11 mouse cellular contexts compared by ENCODE assay signal in genomic region chr11:78151161-78151560, GRCm38 (mm10). TPM values are rescaled to one million over a fixed set of nuclear protein-coding genes. Genes with fewer than 3 reads are reported as not detected.
DNase-seq lines count a peak whose midpoint lies in the region; ATAC-seq and TF ChIP-seq lines count a peak whose summit lies in the region.
"Had no signal": no experiment of that assay in that cellular context is flagged by ENCODE, and none has a peak within 500 bp of the region (broad histone marks: within the 10 kb centered on the region; RNA-seq: fewer than 3 reads in every experiment).

No protein-coding gene starts in this region.

- peaks cover 17% of the 10 kb centered on the region for H3K4me1 ChIP-seq in forebrain, embryonic 14.5 days (ENCODE audit: control insufficient read depth, insufficient read depth, low read length)
- H3K4me1 ChIP-seq in forebrain, embryonic 12.5 days: peaks cover 5% of the 10 kb centered on the region; the same call in 1 of the 2 replicates
- H3K4me1 ChIP-seq in spleen, adult 2 months (ENCODE audit: control insufficient read depth, insufficient read depth, insufficient read length): no peaks in the 10 kb centered on the region
- peaks cover 5% of the 10 kb centered on the region; the same call in 1 of the 2 replicates for H3K4me1 ChIP-seq in stomach, postnatal 0 days (replicated peaks; ENCODE audit: control insufficient read depth, insufficient read depth)

- no peak overlapping the region for H3K27ac ChIP-seq in forebrain, embryonic 14.5 days (ENCODE audit: low read depth, low read length)
- H3K27ac ChIP-seq in forebrain, embryonic 12.5 days: no peak overlapping the region
- no peak overlapping the region for H3K27ac ChIP-seq in spleen, adult 2 months (ENCODE audit: insufficient read depth, low read length)
- H3K27ac ChIP-seq in stomach, postnatal 0 days (replicated peaks): no peak overlapping the region
- H3K27ac ChIP-seq: neural tube, embryonic 12.5 days had no signal

- DNase-seq in forebrain, embryonic 14.5 days (ENCODE audit: low spot score): peak; percentile 37
- no peak for DNase-seq in spleen, adult 2 months (ENCODE audit: low read depth in 1 of 2, low spot score in 2 of 2)
- DNase-seq in spleen, postnatal 36 days (ENCODE audit: low spot score in 2 of 2): no peak
- peak; percentile 52 for DNase-seq in forelimb bud, embryonic 11.5 days (ENCODE audit: low read depth, low spot score)
- DNase-seq in stomach, postnatal 0 days (ENCODE audit: low spot score): no peak
- DNase-seq in yolk sac, embryonic 10.5 days (ENCODE audit: low spot score): no peak
- DNase-seq in frontal cortex, postnatal 25 days (ENCODE audit: low spot score in 2 of 2): no peak
- DNase-seq: kidney, postnatal 14 days had no signal

- no peak for TF ChIP-seq EP300 in stomach, postnatal 0 days (optimal IDR thresholded peaks at IDR 0.05)

- no peak for ATAC-seq in forebrain, embryonic 14.5 days
- no peak for ATAC-seq in forebrain, embryonic 12.5 days (ENCODE audit: low FRiP score)
- no peak for ATAC-seq in stomach, postnatal 0 days (ENCODE audit: low FRiP score, low TSS enrichment)
- ATAC-seq: forebrain, embryonic 16.5 days had no signal

- TF ChIP-seq CTCF in spleen, adult 2 months (IDR thresholded peaks at IDR 0.05; ENCODE audit: extremely low read depth, insufficient read depth, insufficient read length, insufficient replicate concordance): 0 out of 2 replicates have a peak, but pooled peaks have one; percentile 6
- peak; percentile 71 for TF ChIP-seq CTCF in stomach, postnatal 0 days (IDR thresholded peaks at IDR 0.05; ENCODE audit: low read depth)

- no peak overlapping the region for H3K9ac ChIP-seq in forebrain, embryonic 14.5 days (ENCODE audit: low read length)
- no peak overlapping the region for H3K9ac ChIP-seq in forebrain, embryonic 12.5 days
- H3K9ac ChIP-seq in stomach, postnatal 0 days (ENCODE audit: low read length): no peak overlapping the region
- H3K9ac ChIP-seq: neural tube, embryonic 12.5 days had no signal

- TF ChIP-seq POLR2A in spleen, adult 2 months (IDR thresholded peaks at IDR 0.05; ENCODE audit: low read depth, low read length): no peak

- H3K4me2 ChIP-seq in forebrain, embryonic 14.5 days (ENCODE audit: low read length): no peak overlapping the region
- no peak overlapping the region for H3K4me2 ChIP-seq in forebrain, embryonic 12.5 days
- no peak overlapping the region for H3K4me2 ChIP-seq in stomach, postnatal 0 days (replicated peaks; ENCODE audit: low read depth)
- H3K4me2 ChIP-seq: neural tube, embryonic 12.5 days had no signal

- H3K27me3 ChIP-seq in forebrain, embryonic 14.5 days (replicated peaks; ENCODE audit: control insufficient read depth, insufficient read depth, low read length): no peaks in the 10 kb centered on the region
- H3K27me3 ChIP-seq in forebrain, embryonic 12.5 days: no peaks in the 10 kb centered on the region
- no peaks in the 10 kb centered on the region for H3K27me3 ChIP-seq in spleen, adult 2 months (ENCODE audit: control insufficient read depth, insufficient read depth, low read length)
- H3K27me3 ChIP-seq in stomach, postnatal 0 days (ENCODE audit: control insufficient read depth, insufficient read depth, low read length): no peaks in the 10 kb centered on the region
- H3K27me3 ChIP-seq: neural tube, embryonic 12.5 days had no signal

- no peak overlapping the region for H3K4me3 ChIP-seq in forebrain, embryonic 14.5 days (ENCODE audit: low read depth, low read length)
- H3K4me3 ChIP-seq in forebrain, embryonic 12.5 days (replicated peaks): no peak overlapping the region
- no peak overlapping the region for H3K4me3 ChIP-seq in spleen, adult 2 months (ENCODE audit: extremely low read depth, insufficient read depth, insufficient read length)
- H3K4me3 ChIP-seq in stomach, postnatal 0 days (ENCODE audit: low read depth, low read length): no peak overlapping the region
- H3K4me3 ChIP-seq: neural tube, embryonic 12.5 days had no signal

- peaks cover 81% of the 10 kb centered on the region for H3K36me3 ChIP-seq in forebrain, embryonic 14.5 days (ENCODE audit: control insufficient read depth, insufficient read depth, low read length)
- H3K36me3 ChIP-seq in forebrain, embryonic 12.5 days (replicated peaks): peaks cover 89% of the 10 kb centered on the region
- H3K36me3 ChIP-seq in spleen, adult 2 months (ENCODE audit: control insufficient read depth, insufficient read depth, low read length): peaks cover 10% of the 10 kb centered on the region
- H3K36me3 ChIP-seq in stomach, postnatal 0 days (ENCODE audit: control insufficient read depth, insufficient read depth, low read length): 0 out of 2 replicates have a peak, but pooled peaks cover 9% of the 10 kb centered on the region

- WGBS in forebrain, embryonic 14.5 days: 24% methylated on average over 1 of the region's 1 CpGs
- 35% methylated on average over 1 of the region's 1 CpGs for WGBS in forebrain, embryonic 12.5 days
- WGBS in spleen, adult 2 months: 61% methylated on average over 1 of the region's 1 CpGs
- 43% methylated on average over 1 of the region's 1 CpGs for WGBS in stomach, postnatal 0 days

- no peaks in the 10 kb centered on the region for H3K9me3 ChIP-seq in forebrain, embryonic 14.5 days (replicated peaks; ENCODE audit: control insufficient read depth, low read length)
- no peaks in the 10 kb centered on the region for H3K9me3 ChIP-seq in forebrain, embryonic 12.5 days
- H3K9me3 ChIP-seq in stomach, postnatal 0 days (ENCODE audit: control insufficient read depth, low read length): no peaks in the 10 kb centered on the region
- H3K9me3 ChIP-seq: neural tube, embryonic 12.5 days had no signal

RNA-seq across cellular contexts. Expression of gene Traf4, which starts 14.2 kb away (rescaled TPM):
- 79.2 and 82.6 TPM in 2 replicates for polyA plus RNA-seq in forebrain, embryonic 14.5 days (2014; fragmentation: Nextera tagmentation; extraction: Ambion mirVana)
- 121 and 127 TPM in 2 replicates for polyA plus RNA-seq in forebrain, embryonic 12.5 days (2016; fragmentation: Nextera tagmentation; extraction: Ambion mirVana)
- 43.4 and 54.3 TPM in 2 replicates for polyA plus RNA-seq in spleen, adult 2 months (2012; rRNA removed)
- polyA plus RNA-seq in stomach, postnatal 0 days (2015; fragmentation: Nextera tagmentation; extraction: Ambion mirVana): 22.4 and 26.9 TPM in 2 replicates

RNA-seq across cellular contexts. Expression of gene Nek8, which starts 25.3 kb away (rescaled TPM):
- 4.6 and 5.5 TPM in 2 replicates for polyA plus RNA-seq in forebrain, embryonic 14.5 days (2014; fragmentation: Nextera tagmentation; extraction: Ambion mirVana)
- polyA plus RNA-seq in forebrain, embryonic 12.5 days (2016; fragmentation: Nextera tagmentation; extraction: Ambion mirVana): 8.8 and 9.4 TPM in 2 replicates
- 17.6 and 20.4 TPM in 2 replicates for polyA plus RNA-seq in spleen, adult 2 months (2012; rRNA removed)
- polyA plus RNA-seq in stomach, postnatal 0 days (2015; fragmentation: Nextera tagmentation; extraction: Ambion mirVana): 6.4 and 7.4 TPM in 2 replicates

RNA-seq across cellular contexts. Expression of gene Tlcd1, which starts 25.4 kb away (rescaled TPM):
- 4.4 and 4.5 TPM in 2 replicates for polyA plus RNA-seq in forebrain, embryonic 14.5 days (2014; fragmentation: Nextera tagmentation; extraction: Ambion mirVana)
- polyA plus RNA-seq in forebrain, embryonic 12.5 days (2016; fragmentation: Nextera tagmentation; extraction: Ambion mirVana): 5.5 and 6.9 TPM in 2 replicates
- 10.4 and 16.9 TPM in 2 replicates for polyA plus RNA-seq in spleen, adult 2 months (2012; rRNA removed)
- polyA plus RNA-seq in stomach, postnatal 0 days (2015; fragmentation: Nextera tagmentation; extraction: Ambion mirVana): 41.3 and 45.6 TPM in 2 replicates

RNA-seq across cellular contexts. Expression of gene Rpl23a, which starts 32.2 kb away (rescaled TPM):
- polyA plus RNA-seq in forebrain, embryonic 14.5 days (2014; fragmentation: Nextera tagmentation; extraction: Ambion mirVana): 1,011 and 1,206 TPM in 2 replicates
- 931 and 997 TPM in 2 replicates for polyA plus RNA-seq in forebrain, embryonic 12.5 days (2016; fragmentation: Nextera tagmentation; extraction: Ambion mirVana)
- 126 and 169 TPM in 2 replicates for polyA plus RNA-seq in spleen, adult 2 months (2012; rRNA removed)
- polyA plus RNA-seq in stomach, postnatal 0 days (2015; fragmentation: Nextera tagmentation; extraction: Ambion mirVana): 1,145 and 1,168 TPM in 2 replicates

RNA-seq across cellular contexts. Expression of gene Rab34, which starts 37.1 kb away (rescaled TPM):
- polyA plus RNA-seq in forebrain, embryonic 14.5 days (2014; fragmentation: Nextera tagmentation; extraction: Ambion mirVana): 48.1 and 48.2 TPM in 2 replicates
- polyA plus RNA-seq in forebrain, embryonic 12.5 days (2016; fragmentation: Nextera tagmentation; extraction: Ambion mirVana): 44.5 and 49.8 TPM in 2 replicates
- 10.8 and 15.6 TPM in 2 replicates for polyA plus RNA-seq in spleen, adult 2 months (2012; rRNA removed)
- 59.0 and 61.4 TPM in 2 replicates for polyA plus RNA-seq in stomach, postnatal 0 days (2015; fragmentation: Nextera tagmentation; extraction: Ambion mirVana)

Comparison
In these comparisons a context has a peak if more than half of its experiments do, and no peak if none do; other contexts are left out.
1. DNase-seq: peak in forebrain, embryonic 14.5 days (single experiment) and forelimb bud, embryonic 11.5 days (single experiment); none in spleen, adult 2 months (0 of 2), spleen, postnatal 36 days (0 of 2), stomach, postnatal 0 days (single experiment), yolk sac, embryonic 10.5 days (single experiment) and frontal cortex, postnatal 25 days (0 of 2).